Mouse (Mus musculus) testis, postnatal 14 days (tissue): ENCODE measurements around the gene Meis1.
A peak's percentile ranks its signal among the peaks of the same experiment; 100 is the strongest.

Experiments
- DNase-seq: peaks from one replicate; pipeline ENCODE4 v3.0.0; 2021; ENCODE audit warnings: low spot score

Meis1 gene

DNA sequence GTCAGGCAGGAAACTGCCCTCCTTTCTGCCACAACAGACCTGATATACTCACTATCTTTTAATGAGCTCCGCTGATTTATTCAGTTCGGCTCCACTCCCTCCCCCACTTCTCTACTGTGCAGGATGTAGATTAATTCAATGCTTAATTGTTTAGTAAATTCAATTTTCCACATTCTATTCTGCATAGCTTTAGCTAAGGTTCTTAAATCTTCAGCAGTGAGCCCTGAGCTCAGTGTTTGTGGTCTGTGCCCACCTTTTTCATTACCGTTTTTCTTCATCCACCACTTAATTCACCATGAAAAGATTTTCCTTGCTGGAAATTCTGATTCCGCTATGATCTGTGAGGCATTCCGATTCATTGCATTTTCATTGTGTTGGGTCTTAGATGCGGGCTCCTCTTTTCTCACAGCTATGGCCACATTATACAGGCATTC, 28.5 kb downstream of the Meis1 start:
- no peak for DNase-seq

DNA sequence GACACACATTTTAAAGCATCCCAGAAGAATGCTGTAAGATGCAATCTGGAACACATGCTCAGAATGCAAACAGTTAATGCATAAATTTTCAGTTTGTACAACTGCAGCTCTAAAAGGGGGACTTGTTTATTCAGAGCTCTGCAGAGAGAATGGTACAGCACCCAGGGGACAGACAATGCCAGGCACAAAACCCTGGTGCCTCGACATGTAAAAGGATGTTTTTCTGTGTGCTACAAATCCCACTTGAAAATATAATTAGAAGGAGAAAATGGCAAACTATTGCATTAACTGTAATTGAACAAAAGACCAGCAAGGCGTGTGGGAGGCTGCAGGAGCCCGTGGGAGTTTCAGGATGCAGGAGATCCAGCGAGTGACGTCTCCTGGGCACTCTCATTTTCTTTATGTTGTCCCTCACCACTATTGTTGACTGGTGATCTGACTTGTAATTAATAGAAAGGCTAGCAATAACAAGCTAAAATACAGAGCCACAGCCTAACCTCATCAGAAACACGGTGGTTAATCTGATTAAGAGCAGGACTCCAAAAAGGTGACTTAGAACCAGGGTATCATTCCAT, 29.0 kb downstream of the Meis1 start:
- DNase-seq, result no peak

DNA sequence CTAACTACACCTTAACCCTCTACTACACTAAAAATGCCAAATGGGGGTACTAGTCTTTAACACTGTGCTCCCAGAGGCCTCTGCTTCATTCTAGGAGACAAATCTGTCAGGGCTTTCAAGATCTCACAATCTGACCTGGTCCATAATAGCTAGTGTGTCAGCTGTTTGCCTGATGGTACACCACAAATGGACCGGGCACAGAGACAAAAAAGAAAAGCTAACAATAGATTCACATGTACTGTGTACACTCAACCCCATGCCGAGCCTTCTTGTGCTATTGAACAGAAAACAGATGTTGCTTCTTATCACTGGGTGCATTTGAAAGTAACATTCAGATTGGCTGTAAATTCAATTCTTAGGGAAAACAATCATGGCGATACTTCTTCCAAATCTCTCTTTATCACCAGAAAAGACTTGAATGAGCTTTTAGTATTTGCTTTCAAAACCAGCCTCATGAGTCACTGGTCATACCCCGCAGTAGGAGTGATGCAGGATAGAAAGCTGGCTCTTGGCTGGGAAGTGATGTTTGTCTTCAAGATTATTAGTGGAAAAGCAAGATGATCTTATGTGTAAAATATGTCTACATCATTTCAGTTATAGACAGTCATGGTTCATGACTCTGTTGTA, 30.0 kb downstream of the Meis1 start:
- DNase-seq, result no peak

DNA sequence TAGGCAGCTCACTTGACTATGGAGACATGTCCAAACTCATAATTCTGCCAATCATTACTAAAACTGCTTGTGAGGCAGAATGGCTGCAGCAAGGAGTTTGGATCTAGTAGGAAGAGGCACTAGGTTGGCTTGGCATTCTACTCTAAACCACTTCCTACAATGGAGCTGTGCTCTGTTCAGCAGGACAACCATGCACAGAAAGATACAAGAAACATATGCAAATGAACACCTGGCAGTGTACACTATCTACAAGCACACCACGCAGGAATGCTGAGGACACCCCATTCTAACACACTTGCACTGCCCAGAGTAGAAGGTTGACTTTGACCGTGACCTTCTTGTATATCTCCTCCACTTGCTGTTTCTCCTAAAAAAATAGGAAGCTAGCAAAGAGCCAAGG, 35.0 kb downstream of the Meis1 start:
- no peak for DNase-seq

DNA sequence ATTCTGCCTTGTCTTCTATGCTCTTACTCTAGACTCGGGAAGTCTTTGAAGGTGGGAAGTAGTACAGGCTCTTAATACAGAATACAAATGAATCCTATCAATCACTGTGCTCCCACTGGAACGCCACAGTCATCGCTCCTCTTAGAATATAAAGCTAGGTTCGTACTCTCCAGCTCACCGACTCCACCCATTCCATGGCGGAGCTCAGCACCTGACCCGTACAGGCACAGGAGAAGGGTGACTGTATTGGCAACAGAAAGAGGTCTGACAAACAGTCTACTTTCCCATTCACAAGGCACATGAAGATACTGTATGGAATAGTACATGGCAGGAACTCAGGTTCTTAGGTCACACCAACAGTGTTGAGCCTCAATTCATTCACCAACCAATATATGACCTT, 35.5 kb downstream of the Meis1 start:
- DNase-seq, result no peak

DNA sequence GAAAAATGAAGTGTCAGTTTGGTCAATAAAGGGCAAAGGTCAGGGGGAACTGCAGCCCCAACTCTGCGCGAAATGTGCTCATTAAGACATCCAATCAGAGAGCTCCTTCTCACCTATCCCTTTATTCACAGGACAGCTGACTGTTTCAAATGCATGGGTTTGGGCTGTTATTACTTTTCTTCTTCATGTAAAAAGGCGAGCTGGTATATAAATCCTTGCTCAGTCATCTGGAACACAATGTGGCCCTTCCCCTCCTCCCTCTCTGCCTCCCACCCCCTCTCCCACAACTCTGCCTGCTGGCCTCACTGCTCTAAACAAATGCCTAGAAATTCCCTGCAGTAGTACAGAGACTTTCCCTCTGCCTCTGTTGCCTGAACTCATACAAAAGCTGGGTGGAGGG, 36.5 kb downstream of the Meis1 start:
- DNase-seq, result no peak

DNA sequence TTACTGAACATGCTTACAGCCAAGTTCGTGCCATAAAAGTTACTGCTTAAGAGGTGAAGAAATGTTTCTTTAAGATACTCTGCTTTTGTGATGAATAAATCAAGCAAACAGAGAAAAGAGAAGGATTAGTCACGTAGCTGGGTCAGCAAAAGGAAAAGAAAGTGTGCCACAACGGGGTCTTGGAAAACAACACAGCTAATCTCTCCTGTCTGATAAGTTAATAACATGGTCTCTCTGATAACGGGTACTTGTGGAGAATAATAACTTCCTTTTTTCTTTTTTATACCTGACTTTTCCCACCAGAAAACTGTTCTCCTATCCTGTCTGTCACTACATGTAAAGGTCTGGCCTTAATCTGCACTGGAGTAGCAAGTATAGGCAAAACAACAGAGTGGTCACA, 37.4 kb downstream of the Meis1 start:
- no peak for DNase-seq

DNA sequence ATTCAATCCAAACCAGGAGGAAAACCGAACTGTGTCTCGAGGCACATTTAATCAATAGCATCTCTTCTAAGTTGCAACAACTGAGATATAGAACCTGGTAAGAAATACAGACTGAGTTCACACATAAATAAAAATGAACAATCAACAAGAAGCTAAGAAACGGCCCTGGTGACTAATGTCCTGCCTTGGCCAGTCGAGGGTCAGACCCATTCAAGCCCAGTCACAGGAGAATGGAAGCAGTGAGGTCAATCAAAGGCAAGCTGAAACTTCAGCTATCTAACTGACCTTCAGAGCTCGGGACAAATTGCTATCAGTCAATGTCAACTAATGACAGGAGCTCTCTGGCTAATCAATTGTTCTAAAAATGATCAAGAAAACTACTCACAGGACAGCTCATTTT, 38.2 kb downstream of the Meis1 start:
- no peak for DNase-seq

DNA sequence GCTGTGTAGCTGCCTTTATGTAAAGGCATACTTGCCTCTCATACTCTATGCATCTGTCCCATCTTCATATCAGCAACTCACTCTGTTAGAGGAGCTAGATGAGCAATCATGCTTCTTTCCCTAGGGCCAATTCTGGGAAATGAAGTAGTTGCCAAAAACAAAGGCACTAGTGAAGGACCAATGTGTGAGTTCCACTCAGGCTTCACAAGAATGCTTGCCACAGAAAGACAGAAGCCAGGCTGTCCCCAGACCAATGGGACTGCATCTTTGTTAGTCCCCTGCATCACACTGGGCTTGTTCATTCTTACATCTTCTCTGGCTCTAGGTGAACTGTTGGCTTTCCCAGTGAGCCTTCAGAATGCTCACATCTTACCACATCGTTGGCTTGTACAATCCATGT, 43.7 kb downstream of the Meis1 start:
- no peak for DNase-seq

DNA sequence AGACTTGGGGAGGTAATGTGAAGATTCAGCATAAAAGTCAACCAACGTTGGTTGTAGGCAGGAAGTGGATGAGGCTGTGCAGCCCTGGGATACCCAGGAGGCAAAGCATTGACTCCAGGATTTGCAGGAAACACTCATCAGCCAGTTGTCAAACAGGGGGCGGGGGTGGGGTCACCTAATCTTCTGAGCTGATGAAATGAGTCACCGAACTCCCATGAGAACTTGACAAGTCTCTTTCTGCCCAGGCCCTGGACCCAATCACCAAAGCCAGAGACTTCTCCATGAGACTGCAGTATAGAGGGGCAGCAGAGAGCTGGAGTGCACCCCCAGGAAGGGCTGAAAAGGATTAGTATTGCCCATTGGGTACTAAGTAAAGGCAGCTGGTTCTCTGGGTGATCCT, 45.0 kb downstream of the Meis1 start:
- no peak for DNase-seq

DNA sequence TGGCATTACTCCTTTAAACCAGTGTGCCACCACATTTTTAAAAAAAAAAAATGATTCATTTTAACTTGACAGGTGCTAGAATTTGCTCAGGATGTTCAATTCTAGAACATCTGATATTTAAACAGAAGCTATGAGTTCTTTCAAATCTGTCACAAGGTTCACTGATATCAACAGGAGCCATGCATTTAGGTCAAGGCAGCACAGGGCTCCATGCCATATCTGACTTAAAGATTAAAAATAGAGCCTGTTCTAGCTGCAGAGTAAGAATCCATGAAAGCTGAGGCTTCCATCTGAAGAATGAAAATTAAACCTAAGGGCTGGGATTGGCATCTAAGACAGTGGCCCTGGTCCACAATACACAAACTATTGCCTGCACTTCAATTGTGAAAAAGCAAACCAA, 45.8 kb downstream of the Meis1 start:
- no peak for DNase-seq

DNA sequence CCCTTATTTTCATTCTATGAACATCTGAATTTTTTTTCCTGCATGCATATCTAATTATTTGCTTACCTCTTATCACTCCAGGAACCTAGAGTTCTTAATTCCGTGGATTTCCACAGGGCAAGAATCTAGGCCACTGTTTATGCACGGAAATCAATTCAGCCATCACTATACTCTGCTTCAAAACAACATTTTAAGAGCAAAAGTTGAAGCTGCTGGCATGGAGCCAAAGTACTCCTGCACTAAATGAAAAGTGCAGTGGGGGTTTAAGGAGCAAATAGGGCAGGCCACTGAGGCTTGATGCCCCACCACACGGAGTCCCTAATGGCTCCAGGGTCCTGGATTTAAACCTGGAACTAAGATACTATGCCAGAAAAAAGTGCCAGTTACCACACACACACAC, 47.2 kb downstream of the Meis1 start:
- DNase-seq, result no peak

DNA sequence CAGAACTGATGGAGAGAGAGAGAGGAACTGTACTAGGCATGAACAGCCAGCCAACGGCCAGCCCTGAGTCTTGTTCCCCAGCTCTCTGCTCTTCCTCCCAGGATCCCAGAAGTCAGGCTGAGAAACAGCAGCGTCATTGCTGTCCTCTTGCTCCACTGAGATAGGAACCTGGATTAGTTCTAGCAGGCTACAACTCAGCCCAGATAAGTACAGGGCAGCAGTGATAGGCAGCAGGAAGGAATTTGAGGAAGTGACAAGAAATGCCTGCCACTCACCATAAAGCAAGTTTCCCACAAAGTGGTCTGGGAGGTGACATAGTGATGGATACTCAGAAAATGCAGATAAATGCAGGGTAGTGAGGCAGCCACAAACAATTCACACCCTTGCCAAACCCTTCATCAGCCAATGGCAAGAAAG, 48.9 kb downstream of the Meis1 start:
- DNase-seq, result no peak

DNA sequence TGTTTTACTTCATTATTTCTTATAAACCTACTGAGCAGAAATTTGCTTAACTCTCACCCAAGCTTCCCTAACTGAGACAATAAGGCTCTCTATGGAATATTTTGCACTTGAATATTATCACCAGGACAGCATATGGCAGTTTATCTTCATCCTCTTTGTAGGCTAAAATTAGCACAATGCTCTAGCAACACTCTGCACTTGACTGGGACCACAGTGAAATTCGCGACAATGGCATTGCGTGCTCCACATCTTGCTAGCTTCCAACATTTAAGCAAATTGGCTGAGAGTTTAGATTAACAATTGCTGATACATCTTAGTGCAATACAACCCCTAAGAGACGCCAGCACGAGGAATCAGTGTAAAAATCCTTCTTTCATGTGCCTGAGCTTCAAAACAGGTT, 54.4 kb downstream of the Meis1 start:
- no peak for DNase-seq

DNA sequence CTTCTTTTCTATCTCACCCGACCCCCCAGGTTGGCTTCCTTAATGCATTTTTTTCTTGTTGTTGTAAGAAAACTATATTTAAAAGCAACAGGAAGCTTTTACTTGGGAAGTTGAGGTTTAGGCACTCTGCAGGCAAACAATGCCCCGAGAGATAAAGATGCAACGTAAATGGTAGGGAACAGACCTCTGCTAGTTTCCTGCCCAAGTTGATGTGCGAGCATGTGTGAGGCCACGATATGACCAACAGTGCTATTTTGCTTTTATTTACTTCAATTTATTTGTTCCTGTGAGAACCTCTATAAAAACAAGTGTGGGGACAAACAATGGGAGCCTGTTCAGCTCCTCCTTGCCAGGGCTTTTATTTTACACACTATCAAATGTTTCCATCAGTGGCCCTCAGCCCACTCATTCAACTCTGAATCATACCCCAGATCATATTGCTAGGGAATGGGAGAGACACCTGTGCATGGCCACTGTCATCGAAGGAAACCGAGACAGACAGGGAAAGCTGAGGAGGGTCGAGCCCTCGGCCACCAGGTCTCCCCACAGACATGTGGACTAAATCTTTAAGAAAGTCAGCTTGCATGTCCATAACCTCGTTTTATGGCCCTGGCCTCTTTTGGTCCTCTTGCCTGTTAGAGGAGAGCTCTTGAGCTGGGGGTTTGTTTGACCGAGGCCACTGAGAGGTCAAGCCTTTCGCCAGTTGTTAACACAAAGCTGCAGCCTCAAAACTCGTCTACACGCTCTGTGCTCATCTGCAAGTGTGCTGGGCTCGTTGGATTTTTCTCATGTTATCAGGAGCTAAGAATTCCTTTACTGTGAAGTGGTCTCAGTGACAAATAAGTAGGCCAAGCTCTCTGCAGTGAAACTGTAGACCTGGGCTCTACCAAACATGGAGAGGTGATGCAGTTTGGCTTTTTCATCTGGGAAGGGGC, 55.3 kb downstream of the Meis1 start:
- DNase-seq, result no peak

DNA sequence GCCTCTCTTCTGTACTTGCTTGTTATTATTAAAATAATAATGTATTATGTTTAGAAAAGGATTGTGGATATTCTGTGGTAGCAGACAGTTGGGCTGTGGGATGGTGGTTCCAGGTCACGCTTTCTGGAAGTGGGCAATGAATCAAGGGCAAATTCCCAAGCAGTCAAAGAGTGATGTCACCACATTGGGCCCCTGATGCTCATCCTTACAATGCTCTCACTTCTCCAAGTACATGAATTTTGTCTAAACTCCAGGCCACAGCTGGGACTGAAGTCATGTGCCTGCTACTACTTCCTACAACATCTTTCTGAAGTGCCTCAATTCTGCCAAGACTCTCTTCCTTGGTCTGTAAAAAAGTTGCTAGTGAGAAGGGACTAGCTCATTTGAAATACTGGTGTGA, 59.3 kb downstream of the Meis1 start:
- no peak for DNase-seq

DNA sequence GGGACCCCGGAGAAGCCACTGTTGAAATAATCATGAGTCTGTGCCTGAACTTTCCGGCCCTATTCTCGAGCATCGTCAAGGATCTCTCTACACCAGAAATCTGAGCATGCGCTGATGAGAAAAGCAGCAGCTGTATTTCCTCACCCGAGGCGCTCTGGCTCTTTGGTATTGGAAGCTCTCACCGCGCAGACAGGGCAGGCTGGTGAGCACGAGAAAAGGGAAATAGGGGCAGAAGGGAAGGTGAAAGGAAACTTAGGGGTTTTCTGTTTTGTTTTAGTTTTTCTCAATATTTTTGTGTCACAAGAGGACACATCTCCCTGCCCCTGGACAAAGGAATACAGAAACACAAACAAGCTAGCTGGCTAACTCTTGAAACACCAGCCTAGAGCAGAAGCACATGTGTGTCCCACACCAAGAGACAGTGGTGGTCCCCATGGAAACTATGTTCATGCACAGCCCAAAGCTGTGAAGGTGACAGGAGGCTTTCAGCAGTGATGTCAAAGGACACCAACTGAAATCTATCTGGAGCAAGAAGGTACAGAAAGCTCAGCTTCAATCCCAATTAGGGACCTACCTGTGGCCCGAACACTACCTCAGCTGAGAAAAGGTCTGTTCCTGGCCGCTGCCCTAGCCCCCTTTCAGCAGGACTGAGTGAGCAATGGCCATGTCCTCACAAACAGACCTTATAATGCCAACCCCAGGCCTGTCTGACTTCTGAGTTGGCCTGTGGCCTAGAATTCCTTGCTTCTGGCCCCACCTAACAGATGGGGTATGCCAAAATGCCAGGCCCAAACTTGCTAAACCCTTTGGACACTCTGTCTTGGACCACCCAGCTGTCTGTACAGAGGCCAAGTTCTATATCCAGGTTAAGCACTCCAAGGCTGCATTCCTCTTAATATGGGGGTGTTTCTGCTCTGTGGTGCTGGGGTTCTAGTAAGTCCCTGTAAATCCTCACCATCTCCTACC, 60.7 kb downstream of the Meis1 start:
- DNase-seq, result peak; percentile 25

DNA sequence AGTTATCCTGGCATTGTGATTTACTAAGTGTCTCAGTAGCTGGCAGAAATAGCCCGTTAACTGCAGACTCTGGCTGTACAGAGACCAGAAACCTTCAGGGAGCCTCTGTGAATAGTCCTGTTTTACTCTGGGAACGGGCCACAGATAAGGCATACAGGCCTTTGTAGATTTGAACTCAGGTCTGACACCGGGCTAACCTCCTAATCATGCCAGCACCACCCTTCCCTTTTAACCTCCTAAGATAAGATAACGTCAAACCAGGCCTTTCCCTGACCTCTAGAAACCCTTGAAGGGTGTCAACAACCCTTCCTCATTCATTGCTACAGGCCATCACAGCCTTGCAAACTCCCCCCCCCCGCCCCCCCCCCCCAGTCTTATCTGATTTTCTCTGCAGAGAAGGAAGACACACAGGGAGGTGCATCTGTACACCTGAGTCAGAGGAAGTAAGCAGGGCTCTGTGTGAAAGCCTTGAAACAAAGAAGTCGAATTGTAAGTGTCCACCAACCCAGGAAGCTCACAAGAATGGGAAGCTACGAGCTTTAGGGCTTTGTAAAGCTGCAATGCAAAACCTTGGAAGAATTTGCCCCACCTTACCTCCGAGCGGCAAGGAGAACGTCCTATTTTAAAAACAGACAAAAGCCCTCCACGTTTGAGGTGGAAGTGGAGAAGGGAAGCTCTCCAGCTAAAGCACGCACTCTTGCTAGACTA, 61.5 kb downstream of the Meis1 start:
- DNase-seq, result no peak

DNA sequence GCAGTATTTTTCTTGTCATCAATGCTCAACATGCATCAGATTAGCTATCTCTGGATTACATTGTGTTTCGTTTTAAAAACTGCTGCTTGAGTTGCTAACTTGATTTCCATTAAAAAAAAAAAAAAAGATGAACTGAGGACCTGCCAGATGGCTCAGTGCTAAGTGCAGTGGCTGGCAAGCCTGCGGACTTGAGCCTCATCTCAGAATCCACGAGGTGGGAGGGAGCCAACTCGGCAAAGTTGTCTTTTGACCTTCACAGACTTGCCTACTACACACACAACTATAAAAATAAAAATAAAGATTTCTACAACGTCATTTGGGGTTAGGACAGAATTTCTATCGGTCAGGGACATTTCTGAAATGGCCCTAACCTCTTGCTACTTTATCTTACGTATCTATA, 62.8 kb downstream of the Meis1 start:
- no peak for DNase-seq

DNA sequence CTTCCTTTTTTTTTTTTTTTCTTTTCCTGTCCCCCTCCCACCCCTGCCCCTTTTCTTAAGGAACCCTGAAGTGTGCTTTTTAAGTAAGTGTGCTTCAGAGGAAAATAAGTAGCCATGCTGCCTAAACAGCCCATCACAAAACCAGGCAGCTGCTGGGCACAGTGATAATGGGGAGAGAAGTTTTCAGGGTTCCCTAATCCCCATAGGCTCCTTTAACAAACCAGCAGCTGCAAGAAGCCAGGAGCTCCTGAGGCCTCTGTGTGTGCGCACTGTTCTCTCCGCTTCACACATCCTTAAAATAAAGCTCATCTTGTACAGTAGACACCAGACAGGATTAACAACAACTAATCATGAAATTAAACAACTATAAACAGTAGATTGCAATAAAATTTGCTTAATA, 63.9 kb downstream of the Meis1 start:
- DNase-seq, result no peak

DNA sequence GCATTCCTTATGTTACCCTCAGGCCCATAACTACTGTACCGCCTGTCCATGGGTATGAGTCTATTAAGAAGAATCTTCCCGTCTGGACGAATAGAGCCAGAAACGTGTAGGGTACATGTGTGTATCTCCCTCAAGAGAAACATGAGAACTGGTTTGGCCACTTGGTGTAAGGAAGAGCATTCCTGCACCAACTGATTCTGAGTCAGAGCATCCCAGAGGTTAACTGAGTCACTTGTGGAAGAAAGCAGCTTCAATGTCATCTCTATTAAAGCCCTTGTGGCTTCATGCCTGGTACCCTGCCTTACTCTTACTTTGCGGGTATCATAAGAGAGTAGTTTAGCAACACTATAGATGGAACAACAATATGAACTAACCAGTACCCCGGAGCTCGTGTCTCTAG, 64.9 kb downstream of the Meis1 start:
- DNase-seq, result no peak
